Mouse (Mus musculus): ENCODE results near the gene Lrrc23. TPM values are rescaled to one million over a fixed set of nuclear protein-coding genes. Genes with fewer than 3 reads are reported as not detected.

Gene Lrrc23
- polyA plus RNA-seq, 1 experiment from 2014 or later: 0.35 TPM

DNA sequence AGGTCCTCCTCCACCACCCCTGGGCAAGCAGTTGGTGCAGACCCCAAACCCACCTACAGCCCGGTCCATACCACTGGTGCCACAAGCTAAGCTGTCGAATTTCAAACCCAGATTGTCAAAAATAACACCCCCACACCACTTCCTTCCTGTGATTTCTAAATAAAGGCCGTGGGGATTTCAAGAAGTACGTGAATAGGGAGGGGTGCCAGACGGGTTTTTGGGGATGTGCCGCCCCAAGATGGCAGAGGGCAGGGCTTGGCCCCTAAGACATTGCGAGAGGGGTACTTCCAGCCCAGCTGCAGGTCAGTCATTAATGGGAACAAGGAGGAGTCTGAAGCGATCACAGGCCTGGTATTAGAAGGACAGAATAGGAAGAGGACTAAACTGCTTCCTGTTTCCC, 56.0 kb downstream of the Lrrc23 start:
- Histone ChIP-seq H3K36me3 (no peaks in the 10 kb centered on the region), H3K27ac (no peak overlapping the region), H3K9me3 (replicated peaks) (no peaks in the 10 kb centered on the region), H3K27me3 (ENCODE audit: low read depth, poor library complexity, severe bottlenecking) (no peaks in the 10 kb centered on the region), H3K4me1 (peaks cover 22% of the 10 kb centered on the region), H3K4me3 (no peak overlapping the region)
- WGBS: 77% methylated on average over 8 of the region's 8 CpGs
- no peak for DNase-seq (ENCODE audit: low spot score)

DNA sequence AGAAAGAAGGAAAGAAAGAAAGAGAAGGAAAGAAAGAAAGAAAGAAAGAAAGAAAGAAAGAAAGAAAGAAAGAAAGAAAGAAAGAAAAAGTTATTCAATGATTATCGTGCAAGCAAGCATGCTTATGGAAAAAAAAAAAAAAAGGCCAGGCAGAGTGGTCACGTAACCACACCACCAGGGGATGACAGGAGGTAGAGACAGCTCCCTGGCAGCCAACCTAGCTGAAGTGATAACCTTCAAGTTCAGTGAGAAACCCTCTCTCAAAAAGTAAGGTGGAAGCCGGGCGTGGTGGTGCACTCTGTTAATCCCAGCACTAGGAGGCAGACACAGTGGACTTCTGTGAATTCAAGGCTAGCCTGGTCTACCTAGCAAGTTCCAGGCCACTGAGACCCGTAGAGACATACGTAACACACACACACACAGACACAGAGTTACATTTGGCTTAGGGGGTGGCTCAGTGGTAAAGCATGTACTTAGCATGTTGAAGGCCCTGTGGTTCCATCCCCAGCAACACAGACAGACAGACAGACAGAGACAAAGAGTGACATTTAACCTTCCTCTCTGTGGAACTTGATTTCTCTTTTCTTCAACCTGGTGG, 56.6 kb downstream of the Lrrc23 start:
- Histone ChIP-seq H3K27me3 (ENCODE audit: low read depth, poor library complexity, severe bottlenecking) (no peaks in the 10 kb centered on the region), H3K36me3 (peaks cover under 1% of the 10 kb centered on the region), H3K27ac (no peak overlapping the region), H3K4me3 (no peak overlapping the region), H3K9me3 (replicated peaks) (no peaks in the 10 kb centered on the region), H3K4me1 (peaks cover 22% of the 10 kb centered on the region)
- no peak for DNase-seq (ENCODE audit: low spot score)
- WGBS: 88% methylated on average over 6 of the region's 6 CpGs

DNA sequence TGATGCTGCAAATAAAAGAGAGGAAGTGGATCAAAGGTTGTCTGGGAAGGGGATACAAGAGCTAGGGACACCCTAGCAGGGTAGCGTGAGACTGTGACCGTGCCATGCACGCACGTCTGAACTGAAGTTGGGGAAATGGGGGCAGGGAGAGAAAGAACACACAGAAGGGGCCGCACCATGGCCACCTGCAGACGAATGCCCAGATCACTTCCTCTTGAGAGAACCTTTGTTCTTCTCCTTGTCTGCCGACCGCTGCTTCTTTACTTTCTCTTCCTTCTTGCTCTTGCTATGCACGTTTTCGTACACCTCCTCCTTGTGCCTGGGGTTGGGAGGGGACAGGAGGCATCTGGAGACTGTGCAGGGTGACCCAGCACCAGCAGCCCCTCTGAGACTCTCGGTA, 58.6 kb downstream of the Lrrc23 start:
- DNase-seq (ENCODE audit: low spot score): no peak
- 78% methylated on average over 11 of the region's 11 CpGs for WGBS

More for the DNA sequence above, 58.6 kb downstream of the Lrrc23 start:
- peaks cover 21% of the 10 kb centered on the region for H3K36me3 ChIP-seq
- no peak overlapping the region for H3K4me3 ChIP-seq
- H3K27ac ChIP-seq: 0 out of 2 replicates have a peak overlapping the region, but pooled peaks have one; percentile 51
- H3K27me3 ChIP-seq (ENCODE audit: low read depth, poor library complexity, severe bottlenecking): no peaks in the 10 kb centered on the region
- H3K9me3 ChIP-seq (replicated peaks): no peaks in the 10 kb centered on the region
- peaks cover 22% of the 10 kb centered on the region for H3K4me1 ChIP-seq

Other genes starting within 250 kb of the Lrrc23 start
- gene C1s1, start 237.4 kb downstream of the Lrrc23 start, polyA plus RNA-seq (2016; fragmentation: Nextera tagmentation; extraction: Ambion mirVana): 0.13 and 0.73 TPM in 2 replicates
- gene C1rb, start 209.4 kb downstream of the Lrrc23 start, polyA plus RNA-seq (2016; fragmentation: Nextera tagmentation; extraction: Ambion mirVana): not detected in 2 replicates
- gene C1s2, start 143.6 kb downstream of the Lrrc23 start, polyA plus RNA-seq (2016; fragmentation: Nextera tagmentation; extraction: Ambion mirVana): not detected in 2 replicates
- gene Lpcat3, start 116.7 kb downstream of the Lrrc23 start, polyA plus RNA-seq (2016; fragmentation: Nextera tagmentation; extraction: Ambion mirVana): 37.3 and 45.7 TPM in 2 replicates
- gene Emg1, start 67.5 kb downstream of the Lrrc23 start, polyA plus RNA-seq (2016; fragmentation: Nextera tagmentation; extraction: Ambion mirVana): 254 and 298 TPM in 2 replicates
- 501 and 622 TPM in 2 replicates for gene Phb2, start 67.4 kb downstream of the Lrrc23 start, polyA plus RNA-seq (2016; fragmentation: Nextera tagmentation; extraction: Ambion mirVana)
- 6.2 and 7.6 TPM in 2 replicates for gene Ptpn6, start 41.0 kb downstream of the Lrrc23 start, polyA plus RNA-seq (2016; fragmentation: Nextera tagmentation; extraction: Ambion mirVana)
- 384 and 460 TPM in 2 replicates for gene Grcc10, start 38.4 kb downstream of the Lrrc23 start, polyA plus RNA-seq (2016; fragmentation: Nextera tagmentation; extraction: Ambion mirVana)
- not detected in 2 replicates for gene Gm45234, start 23.7 kb downstream of the Lrrc23 start, polyA plus RNA-seq (2016; fragmentation: Nextera tagmentation; extraction: Ambion mirVana)
- 12.9 and 14.8 TPM in 2 replicates for gene Atn1, start 23.2 kb downstream of the Lrrc23 start, polyA plus RNA-seq (2016; fragmentation: Nextera tagmentation; extraction: Ambion mirVana)
- 0.69 and 1.5 TPM in 2 replicates for gene Eno2, start 10.1 kb downstream of the Lrrc23 start, polyA plus RNA-seq (2016; fragmentation: Nextera tagmentation; extraction: Ambion mirVana)
- 4.7 and 6.9 TPM in 2 replicates for gene Spsb2, start 28.9 kb upstream of the Lrrc23 start, polyA plus RNA-seq (2016; fragmentation: Nextera tagmentation; extraction: Ambion mirVana)
- 831 and 927 TPM in 2 replicates for gene Tpi1, start 34.6 kb upstream of the Lrrc23 start, polyA plus RNA-seq (2016; fragmentation: Nextera tagmentation; extraction: Ambion mirVana)
- 200 and 209 TPM in 2 replicates for gene Usp5, start 49.8 kb upstream of the Lrrc23 start, polyA plus RNA-seq (2016; fragmentation: Nextera tagmentation; extraction: Ambion mirVana)
- gene Cdca3, start 49.8 kb upstream of the Lrrc23 start, polyA plus RNA-seq (2016; fragmentation: Nextera tagmentation; extraction: Ambion mirVana): 243 and 250 TPM in 2 replicates
- 0.34 and 0.35 TPM in 2 replicates for gene Gnb3, start 60.5 kb upstream of the Lrrc23 start, polyA plus RNA-seq (2016; fragmentation: Nextera tagmentation; extraction: Ambion mirVana)
- 17.3 and 26.8 TPM in 2 replicates for gene P3h3, start 78.0 kb upstream of the Lrrc23 start, polyA plus RNA-seq (2016; fragmentation: Nextera tagmentation; extraction: Ambion mirVana)
- gene Gpr162, start 84.3 kb upstream of the Lrrc23 start, polyA plus RNA-seq (2016; fragmentation: Nextera tagmentation; extraction: Ambion mirVana): 0.59 and 1.2 TPM in 2 replicates
- gene Cd4, start 108.5 kb upstream of the Lrrc23 start, polyA plus RNA-seq (2016; fragmentation: Nextera tagmentation; extraction: Ambion mirVana): not detected in 2 replicates
- gene Lag3, start 132.0 kb upstream of the Lrrc23 start, polyA plus RNA-seq (2016; fragmentation: Nextera tagmentation; extraction: Ambion mirVana): 0.88 and 1.6 TPM in 2 replicates
- 144 and 208 TPM in 2 replicates for gene Ptms, start 140.4 kb upstream of the Lrrc23 start, polyA plus RNA-seq (2016; fragmentation: Nextera tagmentation; extraction: Ambion mirVana)
- 428 and 433 TPM in 2 replicates for gene Mlf2, start 151.7 kb upstream of the Lrrc23 start, polyA plus RNA-seq (2016; fragmentation: Nextera tagmentation; extraction: Ambion mirVana)
- gene Cops7a, start 185.8 kb upstream of the Lrrc23 start, polyA plus RNA-seq (2016; fragmentation: Nextera tagmentation; extraction: Ambion mirVana): 141 and 150 TPM in 2 replicates
- gene Pianp, start 217.0 kb upstream of the Lrrc23 start, polyA plus RNA-seq (2016; fragmentation: Nextera tagmentation; extraction: Ambion mirVana): 0.40 and 1.4 TPM in 2 replicates
- 12.8 and 15.2 TPM in 2 replicates for gene Zfp384, start 229.4 kb upstream of the Lrrc23 start, polyA plus RNA-seq (2016; fragmentation: Nextera tagmentation; extraction: Ambion mirVana)